Mouse (Mus musculus): ENCODE results near the gene Capns1.
A peak's percentile ranks its signal among the peaks of the same experiment; 100 is the strongest.
"Not testable (repeated sequence)": the region's sequence is repeated elsewhere in the genome, so short reads cannot be mapped to it uniquely, and the experiment has no call there.

Capns1 gene

GRCm38 (mm10) chr7:30200661-30201060, 2.0 kb upstream of the Capns1 start:
- not testable (repeated sequence) for DNase-seq

GRCm38 (mm10) chr7:30200200-30200599, 1.6 kb upstream of the Capns1 start:
- DNase-seq, result no peak

GRCm38 (mm10) chr7:30199498-30200139, 1.0 kb upstream of the Capns1 start:
- DNase-seq, result no peak

GRCm38 (mm10) chr7:30197592-30198129, 950 bp downstream of the Capns1 start:
- no peak for DNase-seq

DNA sequence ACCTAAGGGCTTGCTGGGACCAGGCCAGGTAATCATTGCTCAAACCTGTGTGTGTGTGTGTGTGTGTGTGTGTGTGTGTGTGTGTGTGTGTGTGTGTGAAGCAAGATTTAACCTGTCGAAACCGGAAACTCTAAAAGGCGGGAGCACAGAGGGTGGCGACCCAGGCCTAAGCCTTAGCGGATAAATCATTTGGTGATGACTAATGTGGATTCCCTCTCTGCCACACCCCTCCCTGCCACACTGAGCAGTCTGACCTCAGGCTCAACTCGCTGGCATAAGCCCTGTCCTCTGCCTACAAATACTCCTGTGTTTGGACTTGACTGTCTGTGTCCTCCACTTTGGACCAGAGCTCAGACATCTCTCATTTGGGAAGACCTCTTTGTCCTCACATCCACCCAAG, 2.4 kb downstream of the Capns1 start:
- DNase-seq, result peak; percentile 55

GRCm38 (mm10) chr7:30195461-30195860, 3.1 kb downstream of the Capns1 start:
- DNase-seq, result no peak

GRCm38 (mm10) chr7:30194884-30195283, 3.7 kb downstream of the Capns1 start:
- peak; percentile 97 for DNase-seq

GRCm38 (mm10) chr7:30194101-30194831, 4.3 kb downstream of the Capns1 start:
- DNase-seq, result peak; percentile 75

DNA sequence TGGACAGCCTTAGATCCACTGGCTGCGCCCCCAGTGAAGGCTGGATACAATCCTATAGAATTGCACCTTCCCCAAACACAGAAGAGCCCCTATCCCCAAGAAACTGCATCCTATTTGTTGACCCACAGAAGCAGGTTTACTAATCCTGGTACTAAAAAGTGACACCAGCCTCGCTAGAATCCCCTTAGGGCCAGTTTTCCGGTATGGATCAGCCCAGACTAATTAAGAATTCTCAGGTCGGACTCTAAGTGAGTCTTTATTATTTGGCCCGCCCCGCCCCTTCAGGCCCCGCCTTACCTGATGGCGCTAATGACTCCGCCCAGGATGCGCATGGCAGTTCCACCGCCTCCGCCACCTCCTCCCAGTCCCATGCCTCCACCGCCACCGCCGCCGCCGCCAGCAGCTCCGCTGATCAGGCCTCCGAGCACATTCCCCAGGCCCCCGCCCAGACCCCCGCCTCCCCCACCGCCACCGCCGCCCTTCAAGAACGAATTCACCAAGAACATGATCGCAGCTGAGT, 5.0 kb downstream of the Capns1 start:
- DNase-seq, result peak; percentile 89

DNA sequence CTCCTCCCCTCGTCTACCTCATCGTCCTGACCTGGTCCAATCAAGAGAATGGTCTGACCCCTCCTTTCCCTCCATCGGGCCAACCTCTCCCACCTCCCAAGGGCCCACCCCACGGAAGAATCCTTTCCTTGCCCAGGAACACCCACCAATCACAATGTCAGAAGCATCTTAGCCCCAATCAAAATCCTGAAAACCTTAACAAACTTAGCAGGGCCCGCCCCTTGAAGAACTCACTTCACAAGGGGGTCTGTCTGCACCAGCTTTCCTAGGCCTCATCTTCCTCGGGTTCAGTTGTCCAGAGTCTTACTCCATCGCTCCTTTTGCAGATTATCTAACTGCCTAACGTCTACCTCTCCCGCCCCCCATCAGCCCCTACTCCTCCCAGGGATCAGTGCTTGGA, 5.6 kb downstream of the Capns1 start:
- DNase-seq, result peak; percentile 51

DNA sequence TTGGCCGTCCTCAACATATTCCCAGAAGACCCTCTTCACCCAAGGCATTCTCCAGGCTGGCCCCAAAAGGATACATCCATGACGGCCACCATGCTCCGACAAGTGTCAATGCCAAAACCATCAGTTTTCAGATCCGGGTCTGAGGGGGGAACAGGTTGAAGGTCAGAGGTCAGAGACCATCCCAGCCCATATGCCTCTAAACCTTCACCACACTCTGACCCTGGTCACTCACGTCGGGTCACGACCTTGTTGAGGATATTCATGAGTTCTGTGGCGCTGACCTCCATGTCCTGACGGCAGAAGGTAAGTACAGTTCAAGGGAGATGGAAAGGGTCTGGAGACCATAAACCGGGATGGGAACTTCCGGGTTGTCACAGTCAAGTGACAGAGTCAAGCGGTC, 6.5 kb downstream of the Capns1 start:
- peak; percentile 50 for DNase-seq

- no peak for DNase-seq
These were observed 9.5 kb downstream of the Capns1 start for GRCm38 (mm10) chr7:30189116-30189491.

- DNase-seq, result no peak
These were observed 10.1 kb downstream of the Capns1 start for GRCm38 (mm10) chr7:30188344-30189115.

- DNase-seq, result no peak
These were observed 13.8 kb downstream of the Capns1 start for GRCm38 (mm10) chr7:30184641-30185348.

DNA sequence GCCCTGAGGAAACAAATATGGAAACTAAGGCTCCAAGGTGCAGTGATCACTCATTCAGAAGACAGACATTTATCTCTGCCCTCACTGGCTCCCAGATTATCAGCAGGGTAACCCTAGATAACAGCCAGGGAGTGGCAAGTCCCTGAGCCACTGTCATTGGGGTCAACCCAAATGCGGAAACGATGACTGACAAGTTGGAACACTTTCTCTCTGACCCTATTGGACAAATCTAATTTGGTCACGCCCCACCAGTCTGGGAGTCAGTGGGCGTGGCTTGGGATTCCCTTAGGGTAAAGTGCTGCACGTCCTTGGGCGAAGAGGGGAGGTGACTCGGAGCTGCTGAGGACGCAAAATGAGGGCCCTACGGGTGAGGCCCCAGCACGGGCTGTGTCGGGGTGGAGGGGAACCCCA, 14.7 kb downstream of the Capns1 start, which contains the start of gene Cox7a1:
TSS of gene Cox7a1 (plus strand) at position 266 of the 411 bp plus-strand sequence.
- DNase-seq, result peak; percentile 78

DNA sequence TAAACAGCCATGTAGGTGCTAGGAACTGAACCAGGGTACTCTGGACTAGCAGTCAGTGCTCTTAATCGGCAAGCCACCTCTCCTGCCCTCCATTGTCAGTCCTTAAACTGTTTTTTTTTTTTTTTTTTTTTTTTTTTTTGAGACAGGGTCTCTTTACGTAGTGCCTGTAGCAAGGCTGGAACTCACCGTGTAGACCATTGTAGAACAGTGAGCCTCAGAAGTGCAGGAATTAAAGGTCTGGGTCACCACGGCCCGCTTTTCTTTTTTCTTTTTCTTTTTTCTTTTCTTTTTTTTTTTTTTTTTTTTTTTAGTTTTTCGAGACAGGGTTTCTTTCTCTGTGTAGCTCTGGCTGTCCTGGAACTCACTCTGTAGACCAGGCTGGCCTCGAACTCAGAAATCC, 15.4 kb downstream of the Capns1 start:
- not testable (repeated sequence) for DNase-seq

DNA sequence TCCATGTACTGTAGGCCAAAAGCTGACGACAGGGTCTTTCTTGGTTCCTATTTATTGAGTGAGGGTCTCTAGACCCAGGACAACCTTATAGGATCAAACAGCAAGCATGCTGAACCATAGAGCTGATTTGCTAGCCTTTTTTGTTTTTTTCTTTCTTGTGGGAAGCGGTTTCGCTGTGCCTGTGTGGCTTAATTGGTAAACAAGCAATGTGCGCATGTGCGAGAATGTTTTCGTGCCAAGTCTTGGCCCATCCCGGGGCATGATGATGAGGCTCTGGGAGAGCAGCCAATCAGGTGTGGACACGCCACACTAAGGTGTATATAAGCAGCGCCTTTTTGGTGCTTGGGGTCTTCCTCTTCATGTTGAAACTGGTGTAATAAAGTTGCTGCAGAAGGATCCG, 16.7 kb downstream of the Capns1 start:
- peak; percentile 59 for DNase-seq

GRCm38 (mm10) chr7:30181308-30181707, 17.3 kb downstream of the Capns1 start:
- peak; percentile 78 for DNase-seq

- no peak for DNase-seq
These were observed 20.4 kb downstream of the Capns1 start for GRCm38 (mm10) chr7:30178256-30178655.

DNA sequence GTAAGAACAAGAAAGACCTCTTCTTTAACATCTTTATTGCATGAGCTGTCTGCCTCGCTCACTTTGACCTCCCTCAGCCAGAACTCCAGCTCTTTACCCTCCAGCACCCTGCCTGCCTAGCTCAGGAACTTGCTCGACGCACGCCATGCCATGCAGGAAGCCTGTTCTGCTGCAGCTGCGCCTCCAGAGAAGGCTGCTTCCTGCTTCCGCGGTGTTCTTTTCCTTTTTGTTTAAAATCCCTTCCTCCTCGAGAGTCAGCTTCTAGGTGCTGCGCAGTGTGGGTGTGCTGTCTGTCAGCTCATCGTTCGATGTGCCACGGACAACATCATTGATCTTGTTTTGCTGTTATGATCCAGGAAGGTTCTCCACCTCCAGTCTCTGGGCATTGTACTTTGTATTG, 22.1 kb downstream of the Capns1 start:
- DNase-seq, result no peak

- DNase-seq, result no peak
These were observed 28.2 kb downstream of the Capns1 start for GRCm38 (mm10) chr7:30170283-30170951.

Measured in cerebellum, adult 9-11 months (tissue).